Mouse (Mus musculus): ENCODE data around the gene Pepd.
A peak's percentile ranks its signal among the peaks of the same experiment; 100 is the strongest.

- TF ChIP-seq CTCF (IDR thresholded peaks at IDR 0.05; ENCODE audit: extremely low read depth, insufficient read depth, low read length) (peak; percentile 90), POLR2A (IDR thresholded peaks at IDR 0.05; ENCODE audit: extremely low read depth, insufficient read depth, low read length) (no peak)
Measured at GRCm38 (mm10) chr7:35025409-35026275, 113.5 kb downstream of the Pepd start.

All from cortical plate, adult 2 months (tissue).